Mouse (Mus musculus) heart, postnatal 4 days (tissue): ENCODE results near the gene Eif4a1. TPM values are rescaled to one million over a fixed set of nuclear protein-coding genes. Genes with fewer than 3 reads are reported as not detected.

Experiments used
- DNase-seq: peaks from one replicate; pipeline ENCODE4 v3.0.0; 2021
- total RNA-seq, 2 experiments: library from RNA; stranded (reverse); gene quantifications; 2 replicates each; pipeline ENCODE4 v1.2.3; 2021

The Eif4a1 gene
- total RNA-seq, 2 experiments from 2014 or later = 535 to 537 TPM

GRCm38 (mm10) chr11:69698574-69698973 is 26.4 kb upstream of the Eif4a1 start:
- no peak for DNase-seq

GRCm38 (mm10) chr11:69697396-69697795 is 25.2 kb upstream of the Eif4a1 start:
- DNase-seq = no peak

- DNase-seq = peak; percentile 82
These were observed 23.3 kb upstream of the Eif4a1 start, which contains the start of the genes Tnfsf12 and Tnfsfm13 for GRCm38 (mm10) chr11:69695361-69696181. Tnfsf12 (minus strand) TSS chr11:69695849. Tnfsfm13 (minus strand) TSS chr11:69696098.

GRCm38 (mm10) chr11:69695046-69695360 is 22.8 kb upstream of the Eif4a1 start:
- no peak for DNase-seq

- DNase-seq = no peak
These were observed 21.3 kb upstream of the Eif4a1 start for GRCm38 (mm10) chr11:69693421-69693965.

GRCm38 (mm10) chr11:69692863-69693262 is 20.6 kb upstream of the Eif4a1 start:
- DNase-seq = no peak

GRCm38 (mm10) chr11:69692196-69692811 is 20.1 kb upstream of the Eif4a1 start:
- no peak for DNase-seq

- no peak for DNase-seq
These were observed 17.7 kb upstream of the Eif4a1 start for GRCm38 (mm10) chr11:69689891-69690290.

GRCm38 (mm10) chr11:69687061-69687460 is 14.8 kb upstream of the Eif4a1 start:
- no peak for DNase-seq

- peak; percentile 90 for DNase-seq
These were observed 14.2 kb upstream of the Eif4a1 start for GRCm38 (mm10) chr11:69686377-69686776.

GRCm38 (mm10) chr11:69685526-69686148 is 13.4 kb upstream of the Eif4a1 start, which contains the start of gene Tnfsf13:
Tnfsf13 (minus strand) TSS chr11:69685784.
- DNase-seq = peak; percentile 77

- DNase-seq = no peak
These were observed 12.7 kb upstream of the Eif4a1 start for GRCm38 (mm10) chr11:69684936-69685335.

GRCm38 (mm10) chr11:69684128-69684745 is 12.0 kb upstream of the Eif4a1 start:
- peak; percentile 27 for DNase-seq

GRCm38 (mm10) chr11:69683576-69683975 is 11.4 kb upstream of the Eif4a1 start:
- no peak for DNase-seq

- DNase-seq = peak; percentile 96
These were observed 10.8 kb upstream of the Eif4a1 start for GRCm38 (mm10) chr11:69682840-69683533.

GRCm38 (mm10) chr11:69682209-69682839 is 10.1 kb upstream of the Eif4a1 start:
- DNase-seq = peak; percentile 22

GRCm38 (mm10) chr11:69681314-69682208 is 9.3 kb upstream of the Eif4a1 start, which contains the start of gene Senp3:
Senp3 (minus strand) TSS chr11:69682084.
- peak; percentile 97 for DNase-seq

- DNase-seq = no peak
These were observed 8.1 kb upstream of the Eif4a1 start for GRCm38 (mm10) chr11:69680136-69680855.

GRCm38 (mm10) chr11:69679144-69679543 is 6.9 kb upstream of the Eif4a1 start:
- no peak for DNase-seq

- DNase-seq = no peak
These were observed 498 bp downstream of the Eif4a1 start for GRCm38 (mm10) chr11:69671726-69672124.
